Mouse (Mus musculus) hindlimb bud, embryonic 11.5 days (tissue): ENCODE results near the gene Gm1330.
"Not testable (repeated sequence)": the region's sequence is repeated elsewhere in the genome, so short reads cannot be mapped to it uniquely, and the experiment has no call there.

Experiments
- DNase-seq: peaks from one replicate; pipeline ENCODE4 v3.0.0-alpha.2; 2012; ENCODE audit warnings: low read depth, low spot score; ENCODE audit errors: extremely low spot score

Gene Gm1330

GRCm38 (mm10) chr2:149003151-149003550 is at the start of gene Gm1330:
Gm1330 (minus strand) TSS chr2:149003251.
- DNase-seq, result no peak

GRCm38 (mm10) chr2:149017137-149017536 is 14.1 kb upstream of the Gm1330 start, which contains the start of gene Gm10750:
Gm10750 (minus strand) TSS chr2:149017237.
- not testable (repeated sequence) for DNase-seq

- DNase-seq, result no peak
These were observed 1.8 kb upstream of the Gm1330 start for GRCm38 (mm10) chr2:149004826-149005225.

DNA sequence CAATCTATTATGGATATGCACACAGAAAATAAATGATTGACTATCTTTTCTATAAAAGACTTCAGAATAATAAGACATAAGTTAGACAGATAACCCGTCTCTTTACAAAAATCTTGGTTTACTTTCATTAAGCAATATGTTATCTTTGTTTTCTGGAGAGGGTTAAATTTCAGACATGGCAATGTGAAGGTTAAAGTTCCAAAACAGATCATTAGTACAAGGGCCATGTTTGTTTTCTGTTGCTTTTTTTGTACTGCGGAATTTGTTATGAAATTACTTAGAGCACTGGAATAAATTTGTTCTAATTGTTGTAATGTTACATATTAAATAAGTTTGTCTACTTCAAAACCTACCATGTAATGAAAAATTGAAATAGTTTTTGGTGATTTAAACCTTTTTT is 7.9 kb downstream of the Gm1330 start:
- no peak for DNase-seq
